Mouse (Mus musculus): ENCODE data around the gene Epas1. TPM values are rescaled to one million over a fixed set of nuclear protein-coding genes. Genes with fewer than 3 reads are reported as not detected.

Gene Epas1
- polyA plus RNA-seq (2017; shearing (Covaris generic)), result 5.9 TPM

DNA sequence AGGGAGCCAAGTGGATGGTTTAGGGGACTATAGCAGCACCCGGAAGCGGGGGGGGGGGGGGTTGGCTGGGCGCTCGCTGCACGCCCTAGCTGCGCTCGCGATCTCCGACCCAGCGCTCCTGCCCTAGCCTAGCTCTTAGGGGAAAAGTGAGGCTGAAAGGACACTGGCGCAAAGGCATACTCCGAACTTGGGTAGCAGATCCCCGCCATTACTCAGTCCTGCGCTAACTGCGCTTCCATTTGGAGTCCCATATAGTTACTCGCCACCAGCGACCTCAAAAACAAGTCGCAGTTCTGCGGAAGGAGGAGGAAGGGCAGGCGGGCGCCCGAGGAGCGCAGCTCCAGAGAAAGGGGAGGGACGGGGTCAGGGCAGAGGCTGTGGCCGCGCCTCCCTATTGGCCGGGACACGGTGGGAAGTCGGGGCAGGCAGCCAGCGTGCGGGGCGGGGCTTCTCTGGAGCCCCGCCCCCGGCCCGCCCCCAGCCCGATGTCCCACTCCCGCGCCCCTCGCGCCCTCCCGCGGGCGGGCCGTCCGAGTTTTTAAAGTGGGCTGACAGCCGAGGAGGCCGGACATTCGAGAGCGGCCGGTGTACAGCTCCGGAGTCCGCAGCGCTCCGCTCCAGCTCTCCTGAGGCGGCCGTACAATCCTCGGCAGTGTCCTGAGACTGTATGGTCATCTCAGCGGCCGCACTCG lies at the start of gene Epas1:
Gene Epas1 (plus strand): TSS at position 571 of the 692 bp plus-strand sequence.

Other genes starting within 250 kb of the Epas1 start
- gene Gm10309, start 248.5 kb upstream of the Epas1 start, polyA plus RNA-seq (2017; shearing (Covaris generic)), result 0.80 TPM
- not detected for gene Tmem247, start 163.6 kb downstream of the Epas1 start, polyA plus RNA-seq (2017; shearing (Covaris generic))
- not detected for gene Atp6v1e2, start 194.2 kb downstream of the Epas1 start, polyA plus RNA-seq (2017; shearing (Covaris generic))
- gene Rhoq, start 209.4 kb downstream of the Epas1 start, polyA plus RNA-seq (2017; shearing (Covaris generic)), result 2.1 TPM